Mouse (Mus musculus) bone marrow macrophage, adult 2 months (primary cell): ENCODE data around the gene Ly86.

Source experiments
- CTCF ChIP-seq: IDR thresholded peaks from 2 replicates; pipeline ENCODE4 v1.5.1; 2012; ENCODE audit warnings: low read depth, mild to moderate bottlenecking, low read length, moderate library complexity
- POLR2A ChIP-seq: IDR thresholded peaks from 2 replicates; pipeline ENCODE4 v1.6.1; 2012; ENCODE audit warnings: mild to moderate bottlenecking, low read depth, low read length, borderline replicate concordance

DNA sequence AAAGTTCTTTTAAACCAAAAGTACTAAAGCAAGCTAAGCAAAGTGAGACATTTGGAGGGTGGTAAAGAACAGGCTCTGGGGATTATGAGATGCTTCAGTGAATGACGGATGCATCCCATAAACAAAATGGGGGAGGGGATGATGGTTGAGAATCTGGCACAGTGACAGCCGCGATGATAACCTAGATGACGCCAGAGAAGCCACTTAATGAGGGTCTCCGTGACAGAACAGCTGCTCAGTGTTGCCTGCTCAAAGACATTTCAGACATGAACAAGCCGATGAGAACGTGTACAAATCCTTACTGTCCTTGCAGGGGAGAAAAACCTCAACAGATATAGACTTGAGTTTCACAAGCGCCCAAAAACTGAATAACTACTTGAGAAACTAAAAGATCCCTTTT, 15.3 kb upstream of the Ly86 start:
- TF ChIP-seq POLR2A (no peak), CTCF (no peak)
